Mouse (Mus musculus): ENCODE measurements around the gene Colec11. TPM values are rescaled to one million over a fixed set of nuclear protein-coding genes. Genes with fewer than 3 reads are reported as not detected.

The Colec11 gene
- polyA plus RNA-seq, 1 experiment = 0.71 TPM

- Histone ChIP-seq H3K27ac (replicated peaks; ENCODE audit: low read depth, low read length) (no peak within 1 kb of the TSS), H3K4me3 (ENCODE audit: insufficient read depth, low read depth, low read length) (no peak within 1 kb of the TSS), H3K4me1 (ENCODE audit: control insufficient read depth, insufficient read depth, insufficient read length, low read length) (no peaks in the 10 kb centered on the region)
Observed at GRCm38 (mm10) chr12:28582423-28582822, 40.8 kb downstream of the Colec11 start, which contains the start of gene Allc. Gene Allc, minus strand, starts transcription at chr12:28582523.

- H3K4me1 ChIP-seq (ENCODE audit: control insufficient read depth, insufficient read depth, insufficient read length, low read length) = no peaks in the 10 kb centered on the region
- H3K27ac ChIP-seq (replicated peaks; ENCODE audit: low read depth, low read length) = no peak overlapping the region
- no peak overlapping the region for H3K4me3 ChIP-seq (ENCODE audit: insufficient read depth, low read depth, low read length)
Observed at GRCm38 (mm10) chr12:28579132-28579531, 44.0 kb downstream of the Colec11 start.

GRCm38 (mm10) chr12:28578147-28578546, 45.0 kb downstream of the Colec11 start:
- Histone ChIP-seq H3K4me3 (ENCODE audit: insufficient read depth, low read depth, low read length) (no peak overlapping the region), H3K4me1 (ENCODE audit: control insufficient read depth, insufficient read depth, insufficient read length, low read length) (no peaks in the 10 kb centered on the region), H3K27ac (replicated peaks; ENCODE audit: low read depth, low read length) (no peak overlapping the region)

GRCm38 (mm10) chr12:28575366-28576070, 47.7 kb downstream of the Colec11 start:
- no peak overlapping the region for H3K27ac ChIP-seq (replicated peaks; ENCODE audit: low read depth, low read length)
- H3K4me3 ChIP-seq (ENCODE audit: insufficient read depth, low read depth, low read length) = no peak overlapping the region
- H3K4me1 ChIP-seq (ENCODE audit: control insufficient read depth, insufficient read depth, insufficient read length, low read length) = no peaks in the 10 kb centered on the region

GRCm38 (mm10) chr12:28572241-28572640, 50.9 kb downstream of the Colec11 start:
- Histone ChIP-seq H3K4me3 (ENCODE audit: insufficient read depth, low read depth, low read length) (no peak overlapping the region), H3K4me1 (ENCODE audit: control insufficient read depth, insufficient read depth, insufficient read length, low read length) (no peaks in the 10 kb centered on the region), H3K27ac (replicated peaks; ENCODE audit: low read depth, low read length) (no peak overlapping the region)

GRCm38 (mm10) chr12:28552299-28552698, 70.9 kb downstream of the Colec11 start, which contains the start of gene Dcdc2c:
Gene Dcdc2c, minus strand, starts transcription at chr12:28552399.
- Histone ChIP-seq H3K27ac (replicated peaks; ENCODE audit: low read depth, low read length) (no peak within 1 kb of the TSS), H3K4me3 (ENCODE audit: insufficient read depth, low read depth, low read length) (no peak within 1 kb of the TSS), H3K4me1 (ENCODE audit: control insufficient read depth, insufficient read depth, insufficient read length, low read length) (no peaks in the 10 kb centered on the region)

GRCm38 (mm10) chr12:28551775-28552174, 71.4 kb downstream of the Colec11 start:
- Histone ChIP-seq H3K4me1 (ENCODE audit: control insufficient read depth, insufficient read depth, insufficient read length, low read length) (no peaks in the 10 kb centered on the region), H3K27ac (replicated peaks; ENCODE audit: low read depth, low read length) (no peak overlapping the region), H3K4me3 (ENCODE audit: insufficient read depth, low read depth, low read length) (no peak overlapping the region)

- no peak overlapping the region for H3K4me3 ChIP-seq (ENCODE audit: insufficient read depth, low read depth, low read length)
- H3K27ac ChIP-seq (replicated peaks; ENCODE audit: low read depth, low read length) = no peak overlapping the region
- H3K4me1 ChIP-seq (ENCODE audit: control insufficient read depth, insufficient read depth, insufficient read length, low read length) = no peaks in the 10 kb centered on the region
Observed at GRCm38 (mm10) chr12:28548887-28549286, 74.3 kb downstream of the Colec11 start.

Other genes starting within 250 kb of the Colec11 start
- not detected in 2 replicates for gene Dcdc2c, start 71.0 kb downstream of the Colec11 start, polyA plus RNA-seq (2012; ENCODE audit: insufficient read depth, insufficient read length, missing spikeins)
- gene Allc, start 40.9 kb downstream of the Colec11 start, polyA plus RNA-seq (2012; ENCODE audit: insufficient read depth, insufficient read length, missing spikeins) = not detected in 2 replicates
- gene Rps7, start 12.6 kb upstream of the Colec11 start, polyA plus RNA-seq (2012; ENCODE audit: insufficient read depth, insufficient read length, missing spikeins) = 299 and 535 TPM in 2 replicates
- 5.5 and 6.8 TPM in 2 replicates for gene Rnaseh1, start 26.2 kb upstream of the Colec11 start, polyA plus RNA-seq (2012; ENCODE audit: insufficient read depth, insufficient read length, missing spikeins)
- gene Adi1, start 51.9 kb upstream of the Colec11 start, polyA plus RNA-seq (2012; ENCODE audit: insufficient read depth, insufficient read length, missing spikeins) = 33.4 and 58.5 TPM in 2 replicates
- gene Trappc12, start 127.1 kb upstream of the Colec11 start, polyA plus RNA-seq (2012; ENCODE audit: insufficient read depth, insufficient read length, missing spikeins) = 13.4 and 17.6 TPM in 2 replicates
- 16.2 and 23.1 TPM in 2 replicates for gene Eipr1, start 128.4 kb upstream of the Colec11 start, polyA plus RNA-seq (2012; ENCODE audit: insufficient read depth, insufficient read length, missing spikeins)